Mouse (Mus musculus) brain, embryonic 14.5 days (tissue): ENCODE measurements at regions not wholly inside any gene's neighbourhood (a gene's known extent, or its start where the extent isn't known, plus 50 kb on each side); places are given as distances from the start of the nearest gene placed in this dataset.

Experiments
- CTCF ChIP-seq: fragments of 200-500 bp; IDR thresholded peaks from 2 replicates; pipeline ENCODE4 v1.5.1; 2012; ENCODE audit warnings: inconsistent platforms, mild to moderate bottlenecking, moderate library complexity, borderline replicate concordance; ENCODE audit not compliant: insufficient read depth, insufficient read length; ENCODE audit errors: extremely low read depth
- POLR2A ChIP-seq: fragments of 200-500 bp; IDR thresholded peaks from 2 replicates; pipeline ENCODE4 v1.6.1; 2012; ENCODE audit warnings: mild to moderate bottlenecking, inconsistent platforms, borderline replicate concordance; ENCODE audit not compliant: poor library complexity, insufficient read depth, insufficient read length, severe bottlenecking; ENCODE audit errors: extremely low read depth

- TF ChIP-seq CTCF (no peak), POLR2A (no peak)
These were observed 150.6 kb downstream of the Klf5 start for GRCm38 (mm10) chr14:99449112-99449511.
